Mouse (Mus musculus) layer of hippocampus, adult 18-20 months (tissue): ENCODE data around the gene C4bp. TPM values are rescaled to one million over a fixed set of nuclear protein-coding genes. Genes with fewer than 3 reads are reported as not detected.

Experiments used
- total RNA-seq, 2 experiments: library from RNA; stranded (reverse); gene quantifications; 2 replicates each; pipeline ENCODE4 v1.2.3; 2021

C4bp gene
- total RNA-seq, 2 experiments from 2014 or later, result 0.43 to 0.47 TPM

Other genes starting within 250 kb of the C4bp start
- gene Cd55b, start 238.6 kb downstream of the C4bp start, total RNA-seq, result not detected
- gene Cd55, start 198.9 kb downstream of the C4bp start, total RNA-seq, result 1 to 10 TPM; 4.4 to 5.5 TPM
- not detected for gene Zp3r, start 32.0 kb downstream of the C4bp start, total RNA-seq
- gene Gm29427, start 54.2 kb upstream of the C4bp start, total RNA-seq, result not detected
- gene Yod1, start 55.7 kb upstream of the C4bp start, total RNA-seq, result 10 to 100 TPM; 16.2 to 18.1 TPM
- 10 to 100 TPM; 39.2 to 41.2 TPM for gene Pfkfb2, start 67.6 kb upstream of the C4bp start, total RNA-seq
- gene AA986860, start 70.3 kb upstream of the C4bp start, total RNA-seq, result 1 to 10 TPM; 1.3 to 1.6 TPM
- not detected for gene Fcamr, start 139.3 kb upstream of the C4bp start, total RNA-seq
- not detected for gene Pigr, start 165.1 kb upstream of the C4bp start, total RNA-seq
- not detected for gene Fcmr, start 204.0 kb upstream of the C4bp start, total RNA-seq
- not detected for gene Il24, start 225.8 kb upstream of the C4bp start, total RNA-seq
- not detected for gene Il20, start 249.8 kb upstream of the C4bp start, total RNA-seq